24 mouse cellular contexts compared by ENCODE assay signal in genomic region chr9:48562388-48562787, GRCm38 (mm10). TPM values are rescaled to one million over a fixed set of nuclear protein-coding genes. Genes with fewer than 3 reads are reported as not detected.
A peak's percentile ranks its signal among the peaks of the same experiment; 100 is the strongest.
DNase-seq lines count a peak whose midpoint lies in the region; ATAC-seq lines count a peak whose summit lies in the region.
"Had no signal": no experiment of that assay in that cellular context is flagged by ENCODE, and none has a peak within 500 bp of the region (broad histone marks: within the 10 kb centered on the region; RNA-seq: fewer than 3 reads in every experiment).

No protein-coding gene starts in this region.

- H3K4me2 ChIP-seq in intestine, embryonic 16.5 days (ENCODE audit: low read depth, low read length): no peak overlapping the region
- H3K4me2 ChIP-seq: embryonic facial prominence, embryonic 13.5 days; forebrain, embryonic 12.5 days; hindbrain, embryonic 12.5 days had no signal

- H3K27me3 ChIP-seq in intestine, embryonic 16.5 days (replicated peaks; ENCODE audit: control insufficient read depth, insufficient read depth, low read length): no peaks in the 10 kb centered on the region
- H3K27me3 ChIP-seq: forebrain, embryonic 12.5 days; hindbrain, embryonic 12.5 days had no signal

- ATAC-seq in intestine, embryonic 16.5 days: no peak
- ATAC-seq: forebrain, embryonic 16.5 days had no signal

- H3K27ac ChIP-seq in intestine, embryonic 16.5 days (ENCODE audit: low read length): no peak overlapping the region
- H3K27ac ChIP-seq: embryonic facial prominence, embryonic 13.5 days; forebrain, embryonic 12.5 days; heart, embryonic 10.5 days; hindbrain, embryonic 12.5 days had no signal

- no peaks in the 10 kb centered on the region for H3K4me1 ChIP-seq in intestine, embryonic 16.5 days (ENCODE audit: control insufficient read depth, insufficient read depth, low read length)
- H3K4me1 ChIP-seq: embryonic facial prominence, embryonic 13.5 days; forebrain, embryonic 12.5 days; heart, embryonic 10.5 days; hindbrain, embryonic 12.5 days had no signal

- peak; percentile 7 for DNase-seq in lung, postnatal 25 days (ENCODE audit: low spot score)
- no peak for DNase-seq in lung, adult 18-20 months
- peak; percentile 59 for DNase-seq in thymus, postnatal 0 days (ENCODE audit: low spot score)
- no peak for DNase-seq in thymus, postnatal 4 days
- DNase-seq in T-cell, adult 2 months (ENCODE audit: low spot score): peak; percentile 48
- peak; percentile 81 for DNase-seq in naive thymus-derived CD4-positive, alpha-beta T cell, adult 2 months (ENCODE audit: low read depth)
- DNase-seq in testis, postnatal 14 days (ENCODE audit: low spot score): no peak
- DNase-seq: adrenal gland, adult 2 months; adrenal gland, postnatal 25 days; B cell, adult 2 months; cerebellum, adult 18-20 months; cerebellum, adult 9-11 months; cerebellum, postnatal 36 days; gastrocnemius, postnatal 10 days; heart, adult 18-20 months; heart, postnatal 10 days; heart, postnatal 4 days had no signal

- H3K36me3 ChIP-seq in intestine, embryonic 16.5 days (ENCODE audit: control insufficient read depth, insufficient read depth, low read length): no peaks in the 10 kb centered on the region
- H3K36me3 ChIP-seq: embryonic facial prominence, embryonic 13.5 days; forebrain, embryonic 12.5 days; G1E; heart, embryonic 10.5 days; hindbrain, embryonic 12.5 days had no signal

- no peak overlapping the region for H3K4me3 ChIP-seq in intestine, embryonic 16.5 days (ENCODE audit: low read length)
- H3K4me3 ChIP-seq: embryonic facial prominence, embryonic 13.5 days; forebrain, embryonic 12.5 days; heart, embryonic 10.5 days; hindbrain, embryonic 12.5 days had no signal

- H3K9me3 ChIP-seq in intestine, embryonic 16.5 days (ENCODE audit: control insufficient read depth, low read length): no peaks in the 10 kb centered on the region
- H3K9me3 ChIP-seq: embryonic facial prominence, embryonic 13.5 days; forebrain, embryonic 12.5 days; G1E; heart, embryonic 10.5 days; hindbrain, embryonic 12.5 days had no signal

- no peak overlapping the region for H3K9ac ChIP-seq in intestine, embryonic 16.5 days (ENCODE audit: low read depth, low read length)
- H3K9ac ChIP-seq: embryonic facial prominence, embryonic 13.5 days; forebrain, embryonic 12.5 days; hindbrain, embryonic 12.5 days had no signal

- 86% methylated on average over 5 of the region's 5 CpGs for WGBS in intestine, embryonic 16.5 days

RNA-seq across cellular contexts. Expression of gene Nnmt, which starts 42.6 kb away (rescaled TPM):
- 1.7 and 2.2 TPM in 2 replicates for polyA plus RNA-seq in thymus, postnatal 0 days (2015; fragmentation: Nextera tagmentation; extraction: Ambion mirVana)
- 2.9 and 4.0 TPM in 2 replicates for polyA plus RNA-seq in intestine, embryonic 16.5 days (2015; fragmentation: Nextera tagmentation; extraction: Ambion mirVana)
- polyA plus RNA-seq: G1E had no signal

Comparison
In these comparisons a context has a peak if more than half of its experiments do, and no peak if none do; other contexts are left out.
1. DNase-seq: peak in lung, postnatal 25 days (single experiment), thymus, postnatal 0 days (single experiment), T-cell, adult 2 months (single experiment) and naive thymus-derived CD4-positive, alpha-beta T cell, adult 2 months (single experiment); none in lung, adult 18-20 months (0 of 2), thymus, postnatal 4 days (single experiment) and testis, postnatal 14 days (single experiment).